Mouse (Mus musculus) cerebellum, adult 2 months (tissue): Measurements from ENCODE around the gene Them4.

ENCODE experiments used
- CTCF ChIP-seq: fragments of 200-500 bp; IDR thresholded peaks from 2 replicates; pipeline ENCODE4 v1.5.1; 2011; ENCODE audit warnings: low read depth, mild to moderate bottlenecking, control low read depth, low read length, moderate library complexity, borderline replicate concordance; ENCODE audit not compliant: insufficient read depth
- POLR2A ChIP-seq: fragments of 200-500 bp; IDR thresholded peaks from 2 replicates; pipeline ENCODE4 v1.6.1; 2011; ENCODE audit warnings: low read length, control low read depth, borderline replicate concordance; ENCODE audit not compliant: insufficient read depth

DNA sequence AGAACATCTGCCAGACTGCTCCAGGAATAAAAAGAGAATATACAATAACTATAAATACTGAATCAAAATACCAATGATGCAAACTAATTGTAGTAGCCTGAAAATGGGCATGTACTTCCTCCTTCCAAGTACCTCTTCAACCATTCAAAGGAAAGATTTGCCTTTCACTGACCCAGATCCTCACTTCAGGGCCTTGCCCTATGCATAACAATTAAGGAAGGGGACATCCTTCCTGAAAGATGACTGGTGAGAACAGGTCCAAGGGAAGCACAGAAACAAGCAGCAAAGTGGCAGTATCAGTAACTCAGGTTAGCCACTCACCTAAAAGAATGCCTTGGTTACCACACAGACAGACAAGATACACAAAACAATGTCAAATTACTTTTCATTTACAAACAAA, 2.9 kb upstream of the Them4 start:
- TF ChIP-seq POLR2A, result no peak
- no peak for TF ChIP-seq CTCF
